Mouse (Mus musculus) central nervous system, embryonic 18 days (tissue): ENCODE results near the gene Arcn1. TPM values are rescaled to one million over a fixed set of nuclear protein-coding genes. Genes with fewer than 3 reads are reported as not detected.

Source experiments
- polyA plus RNA-seq: library from polyadenylated mRNA; depleted of rRNA; stranded (reverse); fragments of >200 nt; gene quantifications from 2 replicates; pipeline ENCODE4 v1.2.3, GENCODE M21; 2012; rRNA removed

Gene Arcn1
- polyA plus RNA-seq, result 60.5 and 65.2 TPM in 2 replicates

DNA sequence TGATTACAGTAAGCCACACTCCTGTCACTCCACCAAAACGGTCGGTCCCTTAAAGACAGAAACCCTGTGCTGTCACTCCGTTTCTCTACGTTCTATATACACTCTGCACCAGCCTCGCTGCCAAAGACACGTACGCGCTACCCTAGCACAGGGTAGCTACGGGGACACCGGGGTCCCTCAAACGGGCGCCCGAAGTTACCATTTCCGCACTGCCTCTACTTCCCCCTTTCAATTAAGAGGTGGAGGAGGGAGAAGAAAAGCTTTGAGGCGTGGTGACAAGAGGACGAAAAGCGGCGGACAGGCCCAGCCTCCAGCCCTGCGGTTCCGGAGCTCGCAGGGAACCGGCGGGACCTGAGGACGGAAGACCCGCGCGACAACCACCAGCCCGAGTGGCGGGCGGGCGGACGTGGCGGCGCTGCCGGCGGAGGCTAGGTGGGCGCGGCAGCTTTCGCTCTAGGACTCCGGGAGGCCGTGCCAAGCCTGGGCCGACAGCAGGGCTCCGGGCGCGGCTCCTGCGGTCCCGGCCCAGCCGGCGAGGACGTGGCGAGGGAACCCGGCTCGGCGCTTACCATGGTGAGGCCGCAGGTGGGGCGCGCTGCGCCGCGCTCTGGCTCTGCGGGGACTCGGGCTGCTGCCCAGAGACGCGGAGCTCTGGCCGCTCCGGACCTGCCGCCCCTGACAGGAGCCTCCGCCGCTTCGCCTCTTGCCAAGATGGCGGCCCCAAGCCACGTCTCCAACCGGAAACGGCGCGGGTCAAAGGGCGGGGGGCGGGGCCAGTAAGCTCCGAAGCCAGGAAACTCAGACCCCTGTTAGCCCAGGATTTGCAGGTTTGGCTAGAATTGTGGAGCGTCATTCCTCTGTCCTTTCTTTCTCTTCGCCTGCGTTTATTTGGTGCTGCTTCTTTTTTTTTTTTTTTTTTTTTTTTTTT, at the start of gene Arcn1, which contains the start of gene Ift46:
TSS of gene Arcn1 (minus strand) at position 745 of the 928 bp plus-strand sequence.
TSS of gene Ift46 (plus strand) at position 808 of the 928 bp plus-strand sequence.

DNA sequence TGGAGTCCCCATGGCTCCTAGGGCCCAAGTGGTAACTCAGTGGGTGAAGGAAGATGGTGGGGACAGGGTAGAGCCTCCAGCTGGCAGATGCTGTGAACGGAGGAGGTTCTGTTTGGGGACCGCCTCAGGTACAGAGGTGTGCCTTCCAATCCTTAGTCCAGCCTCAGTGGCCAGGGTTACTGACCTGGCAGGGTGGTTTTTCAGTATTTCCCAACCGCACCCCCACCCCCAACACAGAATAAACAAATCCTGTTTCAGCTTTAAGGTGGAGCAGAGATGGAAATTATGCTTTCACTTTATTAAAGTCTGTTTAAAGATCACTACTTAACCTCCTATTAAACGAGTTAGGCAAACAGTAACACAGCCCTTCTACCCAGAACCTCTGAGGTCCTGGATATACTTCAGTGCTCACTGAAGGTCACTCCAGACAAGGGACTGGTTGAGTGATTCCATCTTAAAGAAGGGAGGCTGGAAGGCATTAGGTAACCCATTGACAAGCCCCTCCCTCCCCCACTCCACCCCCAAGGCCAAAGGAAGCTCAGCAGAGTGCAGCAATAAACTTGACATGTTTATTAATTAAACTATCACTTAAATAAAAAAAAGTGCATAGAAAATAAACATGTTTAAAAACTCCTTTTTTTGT, 35.3 kb upstream of the Arcn1 start, which contains the start of gene Ttc36:
TSS of gene Ttc36 (minus strand) at position 265 of the 643 bp plus-strand sequence.

DNA sequence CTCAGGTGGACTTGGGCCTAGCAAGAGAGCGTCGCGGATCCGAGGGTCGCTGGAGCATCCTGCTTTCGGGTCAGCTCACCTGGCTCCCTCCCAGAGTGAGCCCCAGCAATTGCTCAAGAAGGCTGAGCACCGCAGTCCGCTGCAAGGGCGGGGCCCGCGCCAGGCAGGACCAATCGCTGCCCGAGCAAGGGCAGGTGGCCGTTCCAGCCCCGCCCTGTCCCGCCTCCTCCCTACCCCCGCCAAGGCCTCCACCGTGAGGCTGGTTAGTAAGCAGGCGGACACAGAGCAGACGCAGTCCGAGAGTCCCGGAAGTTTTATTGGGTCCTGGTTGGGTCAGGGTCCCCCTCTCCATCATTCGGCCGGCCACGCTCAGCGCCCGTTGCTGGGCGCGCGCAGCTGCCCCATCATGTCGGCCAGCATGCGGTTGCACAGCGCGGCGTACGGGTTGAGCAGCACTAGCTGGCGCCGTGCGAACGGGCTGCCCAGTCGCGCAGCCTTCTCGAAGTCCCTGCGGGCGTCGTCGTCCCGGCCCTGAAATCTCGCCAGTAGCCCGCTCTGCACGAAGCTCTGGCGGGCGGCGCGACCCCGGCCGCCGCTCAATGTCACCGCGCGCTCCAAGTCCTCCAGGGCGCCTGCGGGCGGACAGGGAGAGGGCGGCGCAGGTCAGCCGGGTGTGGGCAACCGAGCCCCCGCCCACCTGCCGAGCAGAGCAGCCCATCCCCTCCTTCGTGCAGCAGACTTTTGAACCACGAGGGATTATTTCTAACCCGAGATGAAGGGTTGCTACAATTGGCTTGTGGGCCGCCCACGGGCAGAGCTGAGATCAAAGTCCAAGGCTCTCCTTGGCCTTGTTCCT, 31.7 kb upstream of the Arcn1 start, which contains the start of gene Tmem25:
TSS of gene Tmem25 (minus strand) at position 206 of the 856 bp plus-strand sequence.

DNA sequence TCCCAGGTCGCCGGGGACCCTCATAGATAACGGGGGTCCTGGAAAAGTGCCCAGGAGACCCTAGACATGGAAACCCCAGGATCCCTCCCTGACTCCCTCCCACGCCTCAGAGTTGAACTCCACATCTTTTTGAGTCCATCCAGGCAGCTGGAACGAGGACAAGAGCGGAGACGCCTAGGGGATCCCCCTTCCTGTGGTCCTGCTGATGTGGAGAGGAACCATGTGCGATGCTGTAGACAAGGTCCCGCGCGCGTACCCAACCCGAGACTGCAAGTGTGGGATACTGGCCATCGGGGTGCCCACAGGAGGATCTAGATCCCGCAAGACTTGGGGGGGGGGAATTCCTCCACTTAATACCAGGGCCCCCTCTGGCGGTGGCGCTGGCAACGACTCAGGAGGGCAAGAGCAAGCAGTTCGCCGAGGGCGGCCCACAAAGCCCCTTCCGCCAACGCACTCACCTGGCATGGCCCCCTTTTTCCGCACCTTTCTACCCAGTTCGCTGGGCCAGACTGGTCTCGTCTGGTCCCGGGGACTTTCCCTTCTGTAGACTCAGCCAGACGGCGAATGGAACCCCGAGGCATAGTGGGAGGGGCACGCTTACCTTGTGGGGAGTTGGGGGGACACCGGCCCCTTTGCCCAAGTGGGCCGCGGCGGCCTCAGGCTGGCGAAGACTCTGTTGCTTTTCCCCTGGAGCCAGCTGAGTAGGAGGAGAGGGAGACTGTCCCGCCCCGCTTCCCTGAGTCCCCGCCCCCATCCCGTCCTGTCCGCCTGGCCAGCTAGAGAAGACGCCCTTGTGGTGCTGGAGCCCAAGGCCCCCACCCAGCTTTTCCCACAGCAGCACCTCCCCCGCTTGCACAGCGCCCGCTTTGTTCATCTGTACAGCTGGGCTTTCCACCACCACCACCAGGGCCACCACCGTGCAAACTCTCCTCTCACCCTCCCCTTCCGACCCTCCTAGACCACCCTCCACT, 32.8 kb downstream of the Arcn1 start, which contains the start of gene Phldb1:
TSS of gene Phldb1 (minus strand) at position 675 of the 971 bp plus-strand sequence.

Other genes with a start within 250 kb of the Arcn1 start
- gene Cxcr5, start 206.0 kb downstream of the Arcn1 start, polyA plus RNA-seq, result not detected in 2 replicates
- gene Ddx6, start 163.0 kb downstream of the Arcn1 start, polyA plus RNA-seq, result 47.4 and 48.5 TPM in 2 replicates
- gene Treh, start 94.6 kb downstream of the Arcn1 start, polyA plus RNA-seq, result not detected in 2 replicates
- 120 and 130 TPM in 2 replicates for gene Phldb1, start 32.6 kb downstream of the Arcn1 start, polyA plus RNA-seq
- 133 and 134 TPM in 2 replicates for gene Ift46, start 63 bp upstream of the Arcn1 start, polyA plus RNA-seq
- 37.2 and 38.0 TPM in 2 replicates for gene Tmem25, start 31.5 kb upstream of the Arcn1 start, polyA plus RNA-seq
- 0.95 and 1.4 TPM in 2 replicates for gene Ttc36, start 35.2 kb upstream of the Arcn1 start, polyA plus RNA-seq
- gene Kmt2a, start 113.5 kb upstream of the Arcn1 start, polyA plus RNA-seq, result 24.3 and 28.4 TPM in 2 replicates
- gene Atp5l, start 152.9 kb upstream of the Arcn1 start, polyA plus RNA-seq, result 674 and 804 TPM in 2 replicates
- 26.6 and 29.3 TPM in 2 replicates for gene Ube4a, start 197.8 kb upstream of the Arcn1 start, polyA plus RNA-seq
- not detected in 2 replicates for gene Cd3g, start 212.6 kb upstream of the Arcn1 start, polyA plus RNA-seq
- gene Cd3d, start 213.9 kb upstream of the Arcn1 start, polyA plus RNA-seq, result not detected in 2 replicates
- not detected in 2 replicates for gene Cd3e, start 241.8 kb upstream of the Arcn1 start, polyA plus RNA-seq